Mouse (Mus musculus): ENCODE measurements at regions not wholly inside any gene's neighbourhood (a gene's known extent, or its start where the extent isn't known, plus 50 kb on each side); places are given as distances from the start of the nearest gene placed in this dataset.

DNA sequence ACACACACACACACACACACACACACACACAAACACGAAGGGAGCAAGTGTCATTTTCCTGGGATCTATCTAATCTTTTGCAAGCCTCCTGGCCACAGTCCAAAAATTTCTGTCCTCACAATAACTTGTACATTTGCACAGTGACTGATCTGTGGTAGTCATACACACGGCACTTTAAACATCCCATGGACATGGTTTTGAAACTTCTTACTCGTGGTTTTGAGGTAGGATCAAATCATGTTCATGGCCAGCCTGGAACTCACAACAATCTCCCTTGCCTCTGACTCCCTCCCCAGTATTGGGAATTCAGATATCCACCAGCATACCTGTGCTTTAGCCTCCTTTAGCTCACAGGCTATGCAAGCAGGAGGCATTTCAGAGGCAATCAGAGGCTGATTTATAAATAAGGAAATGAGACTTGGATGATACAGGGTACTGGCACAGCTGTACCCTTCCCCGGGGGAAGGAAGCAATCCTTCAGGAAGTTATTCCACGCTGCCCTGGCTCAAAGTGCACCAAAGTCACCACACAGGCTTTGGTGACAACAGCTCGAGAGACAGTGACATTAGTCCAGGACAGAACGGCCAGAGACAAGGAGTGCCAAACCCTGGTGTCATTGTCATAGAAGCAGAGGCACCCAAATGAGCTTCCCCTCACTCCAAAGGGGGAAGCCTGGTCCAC is 52.1 kb upstream of the Klf3 start:
- no peak for DNase-seq

DNA sequence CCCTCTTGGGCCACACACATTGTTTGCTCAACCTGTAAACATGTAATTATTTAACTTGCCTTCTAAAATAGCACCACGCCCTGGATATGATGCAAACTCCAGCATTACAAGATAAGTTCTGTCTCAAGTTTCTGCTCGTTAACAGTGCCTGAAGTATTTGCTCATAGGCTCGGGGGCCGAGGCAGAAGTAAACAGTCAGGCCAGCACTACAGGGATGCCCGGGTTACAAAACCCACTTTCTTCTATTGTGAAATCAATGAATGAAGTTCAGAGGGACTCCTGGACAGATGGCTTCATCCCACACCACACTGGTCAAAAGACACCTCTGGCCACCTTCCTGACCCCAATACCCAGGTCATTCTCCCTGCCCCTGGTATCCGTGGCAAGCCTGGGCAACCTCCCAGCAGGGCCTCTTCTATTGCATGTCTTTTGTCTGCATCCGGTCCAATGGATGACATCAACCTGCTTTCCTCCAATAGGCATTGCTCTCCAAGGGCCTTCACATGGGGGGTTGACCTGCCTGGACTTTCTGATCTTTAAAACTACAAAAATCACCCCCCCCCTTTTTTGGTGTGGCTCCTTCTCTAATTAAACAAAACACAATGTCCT is 49.9 kb upstream of the Klf3 start:
- DNase-seq, result no peak
